ENCODE assay signal across 12 mouse cellular contexts in the genomic region with DNA sequence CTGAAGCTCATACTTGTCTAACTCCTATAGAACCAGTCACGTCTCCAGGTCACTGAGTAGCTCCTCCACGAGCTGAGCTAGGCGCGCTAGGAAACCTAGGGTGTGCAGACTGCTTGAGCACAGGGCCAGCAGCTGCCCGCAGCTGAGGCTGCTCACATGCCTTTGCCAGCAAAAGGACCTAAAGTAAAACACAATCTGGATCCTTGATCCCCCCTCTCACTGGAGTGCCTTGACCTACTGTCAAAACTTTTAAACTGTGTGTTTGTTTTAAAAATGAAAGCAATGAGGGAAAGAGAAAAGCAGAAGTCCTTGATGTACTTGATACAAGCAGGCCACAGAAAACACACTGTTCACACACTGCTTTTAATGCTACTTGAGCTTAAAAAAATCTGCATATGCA. TPM values are rescaled to one million over a fixed set of nuclear protein-coding genes. Genes with fewer than 3 reads are reported as not detected.
DNase-seq lines count a peak whose midpoint lies in the region; ATAC-seq and TF ChIP-seq lines count a peak whose summit lies in the region.
"Had no signal": no experiment of that assay in that cellular context is flagged by ENCODE, and none has a peak within 500 bp of the region (broad histone marks: within the 10 kb centered on the region; RNA-seq: fewer than 3 reads in every experiment).

No protein-coding gene starts in this region.

- ATAC-seq in forebrain, embryonic 13.5 days, result no peak
- ATAC-seq in midbrain, embryonic 16.5 days, result no peak
- ATAC-seq: forebrain, embryonic 16.5 days had no signal

- H3K36me3 ChIP-seq in forebrain, embryonic 13.5 days (ENCODE audit: poor library complexity, severe bottlenecking), result no peaks in the 10 kb centered on the region
- no peaks in the 10 kb centered on the region for H3K36me3 ChIP-seq in midbrain, embryonic 16.5 days (ENCODE audit: control insufficient read depth, insufficient read depth, low read length)
- H3K36me3 ChIP-seq: hindbrain, embryonic 15.5 days had no signal

- WGBS in forebrain, embryonic 13.5 days, result 85% methylated on average over 5 of the region's 5 CpGs
- 88% methylated on average over 5 of the region's 5 CpGs for WGBS in midbrain, embryonic 16.5 days

- H3K4me3 ChIP-seq in left cerebral cortex, adult 2 months, result no peak overlapping the region
- no peak overlapping the region for H3K4me3 ChIP-seq in brown adipose tissue, adult 24 weeks (ENCODE audit: insufficient read depth, low read depth, low read length)
- H3K4me3 ChIP-seq in forebrain, embryonic 13.5 days, result no peak overlapping the region
- no peak overlapping the region for H3K4me3 ChIP-seq in midbrain, embryonic 16.5 days (ENCODE audit: low read depth, low read length)
- H3K4me3 ChIP-seq: heart, adult 2 months; hindbrain, embryonic 15.5 days had no signal

- H3K4me2 ChIP-seq in forebrain, embryonic 13.5 days, result no peak overlapping the region
- H3K4me2 ChIP-seq in midbrain, embryonic 16.5 days (ENCODE audit: low read length), result no peak overlapping the region
- H3K4me2 ChIP-seq: hindbrain, embryonic 15.5 days had no signal

- H3K9me3 ChIP-seq in forebrain, embryonic 13.5 days (replicated peaks), result no peaks in the 10 kb centered on the region
- H3K9me3 ChIP-seq in midbrain, embryonic 16.5 days (replicated peaks; ENCODE audit: control insufficient read depth, low read length, poor library complexity, severe bottlenecking), result no peaks in the 10 kb centered on the region
- H3K9me3 ChIP-seq: hindbrain, embryonic 15.5 days had no signal

- DNase-seq in left cerebral cortex, adult 2 months (ENCODE audit: extremely low spot score in 1 of 2, low spot score in 2 of 2), result no peak
- DNase-seq in left cerebral cortex, adult 11 months (ENCODE audit: low spot score), result no peak
- peak; percentile 45 for DNase-seq in adrenal gland, postnatal 10 days
- peak; percentile 40 to 77 for DNase-seq in lung, postnatal 4 days
- DNase-seq in c-Kit-positive CD71-positive TER-119-positive erythroid progenitor cells, embryonic 14.5 days (ENCODE audit: low spot score), result no peak
- DNase-seq: embryo, embryonic 11 days had no signal

- no peak overlapping the region for H3K9ac ChIP-seq in forebrain, embryonic 13.5 days
- H3K9ac ChIP-seq in midbrain, embryonic 16.5 days (ENCODE audit: low read depth, low read length), result no peak overlapping the region
- H3K9ac ChIP-seq: hindbrain, embryonic 15.5 days had no signal

- H3K27me3 ChIP-seq in forebrain, embryonic 13.5 days, result no peaks in the 10 kb centered on the region
- H3K27me3 ChIP-seq in midbrain, embryonic 16.5 days (ENCODE audit: control insufficient read depth, insufficient read depth, low read depth, low read length), result no peaks in the 10 kb centered on the region
- H3K27me3 ChIP-seq: hindbrain, embryonic 15.5 days had no signal

- peaks cover 43% of the 10 kb centered on the region for H3K4me1 ChIP-seq in brown adipose tissue, adult 24 weeks (ENCODE audit: control insufficient read depth, insufficient read depth, insufficient read length, low read length)
- H3K4me1 ChIP-seq in forebrain, embryonic 13.5 days, result peaks cover 18% of the 10 kb centered on the region
- H3K4me1 ChIP-seq in midbrain, embryonic 16.5 days (ENCODE audit: control insufficient read depth, insufficient read depth, low read length), result no peaks in the 10 kb centered on the region; the same call in 1 of the 2 replicates

- H3K27ac ChIP-seq in left cerebral cortex, adult 2 months, result peak overlapping the region; percentile 17; the same call in 1 of the 2 replicates
- H3K27ac ChIP-seq in brown adipose tissue, adult 24 weeks (replicated peaks; ENCODE audit: low read depth, low read length), result peak overlapping the region; percentile 55
- no peak overlapping the region for H3K27ac ChIP-seq in forebrain, embryonic 13.5 days
- H3K27ac ChIP-seq in midbrain, embryonic 16.5 days (ENCODE audit: low read length), result no peak overlapping the region
- H3K27ac ChIP-seq: heart, adult 2 months; hindbrain, embryonic 15.5 days had no signal

- no peak for TF ChIP-seq CTCF in left cerebral cortex, adult 2 months (IDR thresholded peaks at IDR 0.05)

- intact Hi-C loops in left cerebral cortex, adult 2 months (cut with DNase I), result no loop called here

RNA-seq across cellular contexts. Expression of a gene that starts 31.1 kb away (rescaled TPM):
- 10 to 100 TPM; 66.0 to 72.0 TPM for total RNA-seq in left cerebral cortex, adult 2 months (2021)
- total RNA-seq in adrenal gland, postnatal 10 days (2021), result 10 to 100 TPM; 85.5 to 91.6 TPM
- 114 and 166 TPM in 2 replicates for polyA plus RNA-seq in brown adipose tissue, adult 24 weeks (2012; ENCODE audit: insufficient read depth, insufficient read length, missing spikeins)
- 28.4 and 28.8 TPM in 2 replicates for polyA plus RNA-seq in forebrain, embryonic 13.5 days (2015; fragmentation: Nextera tagmentation; extraction: Ambion mirVana)
- polyA plus RNA-seq in midbrain, embryonic 16.5 days (2015; fragmentation: Nextera tagmentation; extraction: Ambion mirVana), result 29.7 and 32.4 TPM in 2 replicates

Comparison
In these comparisons a context has a peak if more than half of its experiments do, and no peak if none do; other contexts are left out.
1. DNase-seq: peak in adrenal gland, postnatal 10 days (single experiment) and lung, postnatal 4 days (2 of 2); none in left cerebral cortex, adult 2 months (0 of 2), left cerebral cortex, adult 11 months (single experiment) and c-Kit-positive CD71-positive TER-119-positive erythroid progenitor cells, embryonic 14.5 days (single experiment).
2. H3K27ac ChIP-seq: peak in left cerebral cortex, adult 2 months (single experiment) and brown adipose tissue, adult 24 weeks (single experiment); none in forebrain, embryonic 13.5 days (single experiment) and midbrain, embryonic 16.5 days (single experiment).